Mouse (Mus musculus): ENCODE measurements around the gene Cyba. TPM values are rescaled to one million over a fixed set of nuclear protein-coding genes. Genes with fewer than 3 reads are reported as not detected.
A peak's percentile ranks its signal among the peaks of the same experiment; 100 is the strongest.

The Cyba gene
- polyA plus RNA-seq, 1 experiment from 2014 or later: 220 TPM

DNA sequence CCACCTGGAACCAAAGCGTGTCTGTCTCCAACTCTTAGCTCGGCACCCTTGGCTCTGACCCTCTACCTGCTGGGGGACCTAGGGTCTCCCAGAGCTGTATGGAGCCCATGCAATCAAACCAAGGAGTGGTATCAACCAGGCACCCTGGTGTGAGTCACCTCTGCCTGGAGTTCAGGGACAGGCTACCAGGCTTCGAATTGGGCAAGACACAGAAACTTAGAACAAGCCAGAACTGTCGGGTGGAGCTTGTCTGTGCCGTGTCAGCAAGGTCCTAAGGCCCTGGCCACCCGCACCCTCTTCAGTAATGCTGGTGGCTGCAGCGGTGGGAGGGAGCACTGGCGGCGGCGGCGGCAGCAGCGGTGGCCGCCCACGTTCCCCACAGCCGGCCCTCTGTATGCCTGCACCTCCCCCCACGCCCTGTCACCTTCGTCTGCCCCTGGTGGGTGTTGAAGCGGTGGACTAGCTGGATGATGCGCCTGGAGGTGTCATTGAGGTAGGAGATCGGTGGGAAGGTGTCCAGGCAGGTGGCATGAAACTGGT lies 3.9 kb upstream of the Cyba start:
- H3K4me2 ChIP-seq (ENCODE audit: low read depth, low read length): peak overlapping the region; percentile 44
- no peaks in the 10 kb centered on the region for H3K9me3 ChIP-seq (ENCODE audit: low read length)
- no peak overlapping the region for H3K27ac ChIP-seq (ENCODE audit: low read depth)
- peaks cover 26% of the 10 kb centered on the region for H3K36me3 ChIP-seq (replicated peaks; ENCODE audit: insufficient read depth, low read length)
- no peaks in the 10 kb centered on the region for H3K27me3 ChIP-seq (ENCODE audit: insufficient read depth, low read length)
- peaks cover 21% of the 10 kb centered on the region for H3K4me1 ChIP-seq (ENCODE audit: insufficient read depth)
- H3K9ac ChIP-seq (replicated peaks): no peak overlapping the region
- WGBS (ENCODE audit: insufficient replicate concordance): 62% methylated on average over 20 of the region's 20 CpGs
- TF ChIP-seq EP300 (IDR thresholded peaks at IDR 0.05; ENCODE audit: low read depth) (no peak), CTCF (IDR thresholded peaks at IDR 0.05; ENCODE audit: low read depth) (no peak)
- DNase-seq: no peak
- no peak overlapping the region for H3K4me3 ChIP-seq (ENCODE audit: low read depth, low read length)
- no peak for ATAC-seq

GRCm38 (mm10) chr8:122436146-122436545 lies 3.4 kb upstream of the Cyba start:
- Histone ChIP-seq H3K27ac (ENCODE audit: low read depth) (no peak overlapping the region), H3K9me3 (ENCODE audit: low read length) (no peaks in the 10 kb centered on the region), H3K27me3 (ENCODE audit: insufficient read depth, low read length) (no peaks in the 10 kb centered on the region), H3K36me3 (replicated peaks; ENCODE audit: insufficient read depth, low read length) (peaks cover 26% of the 10 kb centered on the region), H3K4me2 (ENCODE audit: low read depth, low read length) (0 out of 2 replicates have a peak overlapping the region, but pooled peaks have one; percentile 44), H3K4me1 (ENCODE audit: insufficient read depth) (peaks cover 23% of the 10 kb centered on the region), H3K9ac (replicated peaks) (no peak overlapping the region), H3K4me3 (ENCODE audit: low read depth, low read length) (no peak overlapping the region)
- TF ChIP-seq EP300 (IDR thresholded peaks at IDR 0.05; ENCODE audit: low read depth) (no peak), CTCF (IDR thresholded peaks at IDR 0.05; ENCODE audit: low read depth) (no peak)
- DNase-seq: no peak
- 87% methylated on average over 9 of the region's 9 CpGs for WGBS (ENCODE audit: insufficient replicate concordance)
- no peak for ATAC-seq

GRCm38 (mm10) chr8:122435375-122435774 lies 2.6 kb upstream of the Cyba start:
- no peaks in the 10 kb centered on the region for H3K27me3 ChIP-seq (ENCODE audit: insufficient read depth, low read length)
- 83% methylated on average over 6 of the region's 6 CpGs for WGBS (ENCODE audit: insufficient replicate concordance)
- H3K9me3 ChIP-seq (ENCODE audit: low read length): no peaks in the 10 kb centered on the region
- ATAC-seq (no peak), DNase-seq (no peak)
- peaks cover 26% of the 10 kb centered on the region for H3K36me3 ChIP-seq (replicated peaks; ENCODE audit: insufficient read depth, low read length)
- H3K4me1 ChIP-seq (ENCODE audit: insufficient read depth): peaks cover 28% of the 10 kb centered on the region
- TF ChIP-seq EP300 (IDR thresholded peaks at IDR 0.05; ENCODE audit: low read depth) (no peak), CTCF (IDR thresholded peaks at IDR 0.05; ENCODE audit: low read depth) (peak; percentile 59)
- no peak overlapping the region for H3K4me2 ChIP-seq (ENCODE audit: low read depth, low read length)
- no peak overlapping the region for H3K4me3 ChIP-seq (ENCODE audit: low read depth, low read length)
- H3K9ac ChIP-seq (replicated peaks): no peak overlapping the region
- no peak overlapping the region for H3K27ac ChIP-seq (ENCODE audit: low read depth)

DNA sequence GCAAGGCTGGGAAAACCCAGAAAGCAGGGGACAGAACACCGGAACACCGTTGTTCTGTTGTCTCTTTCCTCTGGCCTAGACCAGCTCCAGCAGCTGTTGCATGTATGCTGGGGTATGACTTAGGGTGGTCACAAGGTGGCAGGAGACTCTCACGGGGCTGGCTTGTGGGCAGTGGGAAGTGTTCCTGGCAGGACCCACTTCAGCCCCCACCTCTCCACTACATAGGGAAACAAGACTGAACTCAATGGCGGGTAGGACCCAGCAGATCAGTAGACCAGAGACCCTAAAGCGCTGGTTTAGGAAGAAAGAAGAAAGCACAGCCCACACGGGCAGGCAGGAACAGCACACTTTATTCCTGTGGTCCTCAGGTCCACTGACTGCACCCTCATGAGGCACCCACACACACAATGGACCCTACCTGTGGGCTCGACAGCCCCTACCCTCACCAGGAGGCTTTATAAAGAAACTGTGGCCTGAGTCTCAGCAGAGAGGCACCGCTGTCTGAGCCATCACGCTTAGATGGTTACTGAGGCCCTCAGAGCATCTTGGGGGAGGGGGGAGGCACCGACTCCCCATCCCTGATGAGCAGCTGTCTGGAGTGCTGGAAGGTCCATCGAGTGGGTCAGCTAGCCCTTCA lies 657 bp upstream of the Cyba start:
- Histone ChIP-seq H3K27ac (ENCODE audit: low read depth) (peak overlapping the region; percentile 94), H3K4me2 (ENCODE audit: low read depth, low read length) (peak overlapping the region; percentile 90), H3K9me3 (ENCODE audit: low read length) (no peaks in the 10 kb centered on the region), H3K4me1 (ENCODE audit: insufficient read depth) (peaks cover 28% of the 10 kb centered on the region), H3K4me3 (ENCODE audit: low read depth, low read length) (peak overlapping the region; percentile 66), H3K36me3 (replicated peaks; ENCODE audit: insufficient read depth, low read length) (peaks cover 17% of the 10 kb centered on the region), H3K9ac (replicated peaks) (peak overlapping the region; percentile 76; the same call in 1 of the 2 replicates), H3K27me3 (ENCODE audit: insufficient read depth, low read length) (no peaks in the 10 kb centered on the region)
- TF ChIP-seq CTCF (IDR thresholded peaks at IDR 0.05; ENCODE audit: low read depth): peak; percentile 56
- TF ChIP-seq EP300 (IDR thresholded peaks at IDR 0.05; ENCODE audit: low read depth): no peak
- no peak; the same call in 1 of the 2 replicates for ATAC-seq
- DNase-seq: no peak
- WGBS (ENCODE audit: insufficient replicate concordance): 48% methylated on average over 11 of the region's 11 CpGs

DNA sequence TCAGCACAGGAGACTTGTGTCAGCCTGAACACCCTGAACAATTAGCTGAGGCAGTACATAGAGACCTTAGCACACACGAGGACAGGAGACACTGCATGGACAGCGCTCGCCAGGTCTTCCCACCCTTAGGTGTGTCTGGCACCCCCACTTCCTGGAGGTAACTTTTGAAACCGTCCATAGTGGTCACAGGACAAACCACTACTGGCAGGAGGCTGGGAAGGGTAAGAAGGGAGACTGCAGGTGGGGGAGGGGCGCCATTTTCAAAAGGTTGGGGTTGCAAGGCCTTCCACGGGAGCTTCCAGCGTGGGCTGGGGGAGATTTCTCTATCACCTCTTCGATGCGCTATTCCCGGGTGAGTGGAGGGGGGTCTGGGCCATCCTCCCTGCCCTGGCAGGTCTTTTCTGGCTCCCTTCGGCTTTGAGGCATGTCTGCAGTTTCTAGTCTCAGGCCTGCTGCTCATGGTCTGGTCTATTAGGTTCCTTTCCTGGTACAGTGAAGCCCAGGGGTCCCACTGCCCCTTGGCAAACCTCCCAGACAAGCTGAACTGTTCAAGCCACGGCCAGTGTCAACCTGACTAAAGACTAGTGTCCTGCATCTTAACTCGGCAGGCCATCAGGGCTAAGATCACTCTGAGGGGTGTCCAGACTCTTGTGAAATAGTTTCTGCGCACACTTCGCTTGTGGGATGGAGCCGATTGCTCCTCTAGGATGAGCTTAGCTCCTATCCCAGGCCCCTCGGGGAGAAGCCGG lies 862 bp downstream of the Cyba start:
- Histone ChIP-seq H3K27me3 (ENCODE audit: insufficient read depth, low read length) (no peaks in the 10 kb centered on the region), H3K4me3 (ENCODE audit: low read depth, low read length) (peak overlapping the region; percentile 66), H3K27ac (ENCODE audit: low read depth) (peak overlapping the region; percentile 94), H3K4me2 (ENCODE audit: low read depth, low read length) (peak overlapping the region; percentile 90), H3K9me3 (ENCODE audit: low read length) (no peaks in the 10 kb centered on the region), H3K36me3 (replicated peaks; ENCODE audit: insufficient read depth, low read length) (peaks cover 19% of the 10 kb centered on the region), H3K4me1 (ENCODE audit: insufficient read depth) (peaks cover 28% of the 10 kb centered on the region), H3K9ac (replicated peaks) (peak overlapping the region; percentile 76)
- ATAC-seq (no peak; the same call in 1 of the 2 replicates), DNase-seq (no peak)
- no peak for TF ChIP-seq EP300 (IDR thresholded peaks at IDR 0.05; ENCODE audit: low read depth)
- no peak for TF ChIP-seq CTCF (IDR thresholded peaks at IDR 0.05; ENCODE audit: low read depth)
- WGBS (ENCODE audit: insufficient replicate concordance): 19% methylated on average over 18 of the region's 18 CpGs

DNA sequence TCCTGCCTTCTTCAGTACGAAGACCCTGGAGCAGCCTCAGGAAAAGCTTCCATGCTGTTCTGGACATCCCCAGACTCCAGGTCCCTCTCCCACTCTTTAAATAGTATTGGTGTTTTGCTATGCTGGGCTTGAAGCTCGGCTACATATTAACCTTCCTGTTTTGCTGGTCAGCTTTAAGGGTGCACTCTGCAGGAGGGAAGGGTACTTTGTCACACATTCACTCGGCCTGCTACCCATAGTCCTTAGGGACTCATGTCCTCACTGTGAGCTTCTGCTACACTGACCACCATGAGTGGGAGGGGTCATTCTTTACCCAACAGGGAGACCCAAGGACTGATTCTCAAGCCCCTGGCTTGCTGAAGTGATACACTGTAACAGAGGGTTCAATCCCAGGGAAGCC lies 2.1 kb downstream of the Cyba start:
- no peaks in the 10 kb centered on the region for H3K9me3 ChIP-seq (ENCODE audit: low read length)
- no peaks in the 10 kb centered on the region for H3K27me3 ChIP-seq (ENCODE audit: insufficient read depth, low read length)
- peak overlapping the region; percentile 90 for H3K4me2 ChIP-seq (ENCODE audit: low read depth, low read length)
- H3K36me3 ChIP-seq (replicated peaks; ENCODE audit: insufficient read depth, low read length): peaks cover 17% of the 10 kb centered on the region
- H3K27ac ChIP-seq (ENCODE audit: low read depth): peak overlapping the region; percentile 94
- TF ChIP-seq EP300 (IDR thresholded peaks at IDR 0.05; ENCODE audit: low read depth) (no peak), CTCF (IDR thresholded peaks at IDR 0.05; ENCODE audit: low read depth) (no peak)
- ATAC-seq (no peak), DNase-seq (no peak)
- H3K9ac ChIP-seq (replicated peaks): peak overlapping the region; percentile 21
- WGBS (ENCODE audit: insufficient replicate concordance): 52% methylated on average over 3 of the region's 3 CpGs
- peaks cover 28% of the 10 kb centered on the region for H3K4me1 ChIP-seq (ENCODE audit: insufficient read depth)
- H3K4me3 ChIP-seq (ENCODE audit: low read depth, low read length): peak overlapping the region; percentile 66; the same call in 1 of the 2 replicates

Data from liver, postnatal 0 days (tissue).